Mouse (Mus musculus) lung, postnatal 0 days (tissue): ENCODE measurements around the gene Hoxc6. TPM values are rescaled to one million over a fixed set of nuclear protein-coding genes. Genes with fewer than 3 reads are reported as not detected.

ENCODE experiments used
- ATAC-seq: fragments of 200-750 bp; cut with Nextera tagmentation; 2 replicates; pipeline ENCODE4 v1.8.0; 2017; ENCODE audit warnings: moderate library complexity
- DNase-seq: peaks from one replicate; pipeline ENCODE4 v3.0.0-alpha.2; 2016; ENCODE audit warnings: low spot score
- H3K27ac ChIP-seq: fragments of 300-500 bp; sonication (generic); 2 replicates; pipeline ENCODE4 v1.5.1; 2014; ENCODE audit warnings: antibody characterized with exemption, mild to moderate bottlenecking, low read length, mixed read lengths
- H3K27me3 ChIP-seq: fragments of 300-500 bp; sonication (generic); replicated peaks from 2 replicates; pipeline ENCODE4 v1.6.1; 2014; ENCODE audit warnings: low read length, mixed read lengths; ENCODE audit not compliant: insufficient read depth
- H3K36me3 ChIP-seq: fragments of 300-500 bp; sonication (generic); 2 replicates; pipeline ENCODE4 v1.6.1; 2014; ENCODE audit warnings: low read length, mixed read lengths; ENCODE audit not compliant: insufficient read depth
- H3K4me1 ChIP-seq: fragments of 300-500 bp; sonication (generic); 2 replicates; pipeline ENCODE4 v1.6.1; 2014; ENCODE audit warnings: antibody characterized with exemption, low read depth, low read length, mixed read lengths; ENCODE audit not compliant: insufficient read depth
- H3K4me2 ChIP-seq: fragments of 300-500 bp; sonication (generic); replicated peaks from 2 replicates; pipeline ENCODE4 v1.6.1; 2014; ENCODE audit warnings: low read depth, mild to moderate bottlenecking, low read length, moderate library complexity, mixed read lengths
- H3K4me3 ChIP-seq: fragments of 300-500 bp; sonication (generic); 2 replicates; pipeline ENCODE4 v1.5.1; 2014; ENCODE audit warnings: low read depth, low read length
- H3K9ac ChIP-seq: fragments of 300-500 bp; sonication (generic); replicated peaks from 2 replicates; pipeline ENCODE4 v1.6.1; 2014; ENCODE audit warnings: low read depth, mild to moderate bottlenecking
- H3K9me3 ChIP-seq: fragments of 300-500 bp; sonication (generic); 2 replicates; pipeline ENCODE4 v1.6.1; 2016; ENCODE audit warnings: low read length, mixed read lengths
- CTCF ChIP-seq: IDR thresholded peaks from 2 replicates; pipeline ENCODE4 v1.5.1; 2016; ENCODE audit warnings: antibody characterized with exemption, mild to moderate bottlenecking
- EP300 ChIP-seq: IDR thresholded peaks from 2 replicates; pipeline ENCODE4 v1.6.1; 2016; ENCODE audit warnings: antibody characterized with exemption, mild to moderate bottlenecking, control low read depth
- WGBS: fragments of 180-500 bp; shearing (Covaris S2); extraction: QIAGEN DNeasy Blood & Tissue Kit; methylation state at CpG from one replicate; pipeline ENCODE4 v1.1.7; 2014; 5-methylcytosine and 5-hydroxymethylcytosine counted together
- polyA plus RNA-seq: library from polyadenylated mRNA; unstranded; fragments of >200 nt; fragmentation: Nextera tagmentation; extraction: Ambion mirVana; gene quantifications from 2 replicates; pipeline ENCODE4 v1.2.1, GENCODE M21; 2015

Gene Hoxc6
- polyA plus RNA-seq, 1 experiment from 2014 or later, result not detected

- DNase-seq, result no peak
Observed at GRCm38 (mm10) chr15:102975688-102976111, 22.4 kb upstream of the Hoxc6 start.

GRCm38 (mm10) chr15:102976171-102976570, 21.9 kb upstream of the Hoxc6 start, which contains the start of gene Hoxc9:
Hoxc9 (plus strand) TSS chr15:102976439.
- no peak for DNase-seq
- no peak within 1 kb of the TSS for H3K9ac ChIP-seq
- no peak within 1 kb of the TSS for H3K27ac ChIP-seq
- H3K4me2 ChIP-seq, result peak within 1 kb of the TSS; percentile 49
- H3K27me3 ChIP-seq, result peaks cover 81% of the 10 kb centered on the region
- 2% methylated on average over 16 of the region's 20 CpGs for WGBS
- TF ChIP-seq CTCF (no peak), EP300 (no peak)
- H3K4me3 ChIP-seq, result peak within 1 kb of the TSS; percentile 35
- no peaks in the 10 kb centered on the region for H3K9me3 ChIP-seq
- H3K4me1 ChIP-seq, result no peaks in the 10 kb centered on the region
- ATAC-seq, result no peak
- H3K36me3 ChIP-seq, result no peaks in the 10 kb centered on the region

More at GRCm38 (mm10) chr15:102975688-102976111, 22.4 kb upstream of the Hoxc6 start:
- Histone ChIP-seq H3K4me2 (no peak overlapping the region), H3K27me3 (peaks cover 81% of the 10 kb centered on the region), H3K9ac (no peak overlapping the region), H3K27ac (no peak overlapping the region), H3K4me3 (no peak overlapping the region), H3K4me1 (no peaks in the 10 kb centered on the region), H3K9me3 (no peaks in the 10 kb centered on the region), H3K36me3 (no peaks in the 10 kb centered on the region)
- WGBS, result 1% methylated on average over 21 of the region's 21 CpGs
- no peak for ATAC-seq
- TF ChIP-seq CTCF (no peak), EP300 (no peak)

DNA sequence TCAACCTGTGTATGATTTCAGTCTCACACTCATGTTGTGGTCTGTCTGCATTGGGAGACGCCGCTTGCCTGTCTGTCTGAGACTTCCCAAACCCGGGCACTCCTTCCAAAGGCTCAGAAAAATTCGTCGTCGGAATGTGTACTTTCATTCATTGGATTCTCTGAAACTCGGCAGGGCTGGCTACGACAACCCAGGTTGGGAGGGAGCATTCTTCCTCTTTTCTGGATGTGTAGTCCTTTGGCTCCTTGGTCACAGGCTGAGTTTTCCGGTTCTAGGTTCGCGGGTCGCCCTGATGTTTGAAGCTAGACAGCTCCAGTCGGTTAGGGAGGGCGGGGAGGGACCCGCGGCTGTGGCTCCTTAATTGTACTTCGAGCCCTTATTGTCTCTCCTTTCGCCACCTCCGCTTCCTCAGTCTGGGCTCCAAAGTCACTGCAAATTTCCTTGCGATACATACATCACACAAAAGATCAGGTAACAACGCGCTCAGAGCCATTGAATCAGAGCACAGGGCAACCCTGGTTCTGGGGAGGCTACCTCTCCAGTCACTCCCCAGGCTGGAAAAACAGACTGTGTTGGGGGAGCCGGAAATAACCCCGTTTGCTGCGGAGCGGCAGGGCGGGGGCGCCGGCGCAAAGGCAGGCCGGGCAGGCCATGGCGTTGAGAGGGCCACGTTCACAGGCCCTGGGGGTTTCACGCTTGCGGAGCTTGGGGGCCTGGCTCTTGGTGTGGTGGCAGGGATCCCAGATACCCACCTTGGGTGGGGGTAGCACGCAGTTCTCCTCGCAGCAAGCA, 21.2 kb upstream of the Hoxc6 start:
- no peak for TF ChIP-seq CTCF
- TF ChIP-seq EP300, result no peak
- H3K4me1 ChIP-seq, result no peaks in the 10 kb centered on the region
- H3K4me3 ChIP-seq, result peak overlapping the region; percentile 35
- H3K27ac ChIP-seq, result no peak overlapping the region
- DNase-seq (no peak), ATAC-seq (no peak)
- H3K27me3 ChIP-seq, result peaks cover 86% of the 10 kb centered on the region
- no peaks in the 10 kb centered on the region for H3K9me3 ChIP-seq
- WGBS, result 2% methylated on average over 37 of the region's 37 CpGs
- no peak overlapping the region for H3K9ac ChIP-seq
- H3K4me2 ChIP-seq, result peak overlapping the region; percentile 49
- no peaks in the 10 kb centered on the region for H3K36me3 ChIP-seq

DNA sequence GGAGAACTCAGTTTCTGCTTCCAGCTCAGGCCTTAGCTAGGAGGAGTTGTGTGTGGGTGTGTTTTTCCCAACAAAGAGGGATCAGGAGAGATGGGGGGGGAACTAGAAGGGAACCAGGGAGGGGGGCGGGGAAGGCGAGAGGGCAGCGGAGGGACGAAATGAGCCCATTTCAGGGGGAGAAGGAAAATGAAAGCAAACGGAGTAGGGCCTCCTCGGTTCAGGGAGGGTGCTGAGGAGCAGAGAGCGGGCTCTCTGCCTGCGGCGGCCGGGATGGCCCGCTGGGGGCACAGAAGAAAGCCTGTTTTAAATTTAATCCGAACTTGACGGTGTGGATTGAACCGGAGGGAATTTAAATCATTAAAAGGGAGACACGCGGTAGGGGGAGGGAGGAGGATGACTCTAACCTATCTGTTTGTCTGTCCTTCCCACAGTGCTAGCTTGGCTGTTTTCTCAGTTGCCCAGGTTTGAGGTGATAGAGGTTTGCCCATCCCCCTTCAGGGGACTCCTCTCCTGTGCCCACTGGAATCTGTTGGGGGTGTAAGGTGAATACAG, 20.6 kb upstream of the Hoxc6 start:
- Histone ChIP-seq H3K9ac (no peak overlapping the region), H3K9me3 (no peaks in the 10 kb centered on the region), H3K4me1 (no peaks in the 10 kb centered on the region), H3K36me3 (no peaks in the 10 kb centered on the region), H3K27me3 (peaks cover 87% of the 10 kb centered on the region), H3K4me2 (peak overlapping the region; percentile 49), H3K4me3 (peak overlapping the region; percentile 35), H3K27ac (no peak overlapping the region)
- TF ChIP-seq EP300 (no peak), CTCF (no peak)
- 2% methylated on average over 13 of the region's 16 CpGs for WGBS
- ATAC-seq, result no peak
- DNase-seq, result no peak

DNA sequence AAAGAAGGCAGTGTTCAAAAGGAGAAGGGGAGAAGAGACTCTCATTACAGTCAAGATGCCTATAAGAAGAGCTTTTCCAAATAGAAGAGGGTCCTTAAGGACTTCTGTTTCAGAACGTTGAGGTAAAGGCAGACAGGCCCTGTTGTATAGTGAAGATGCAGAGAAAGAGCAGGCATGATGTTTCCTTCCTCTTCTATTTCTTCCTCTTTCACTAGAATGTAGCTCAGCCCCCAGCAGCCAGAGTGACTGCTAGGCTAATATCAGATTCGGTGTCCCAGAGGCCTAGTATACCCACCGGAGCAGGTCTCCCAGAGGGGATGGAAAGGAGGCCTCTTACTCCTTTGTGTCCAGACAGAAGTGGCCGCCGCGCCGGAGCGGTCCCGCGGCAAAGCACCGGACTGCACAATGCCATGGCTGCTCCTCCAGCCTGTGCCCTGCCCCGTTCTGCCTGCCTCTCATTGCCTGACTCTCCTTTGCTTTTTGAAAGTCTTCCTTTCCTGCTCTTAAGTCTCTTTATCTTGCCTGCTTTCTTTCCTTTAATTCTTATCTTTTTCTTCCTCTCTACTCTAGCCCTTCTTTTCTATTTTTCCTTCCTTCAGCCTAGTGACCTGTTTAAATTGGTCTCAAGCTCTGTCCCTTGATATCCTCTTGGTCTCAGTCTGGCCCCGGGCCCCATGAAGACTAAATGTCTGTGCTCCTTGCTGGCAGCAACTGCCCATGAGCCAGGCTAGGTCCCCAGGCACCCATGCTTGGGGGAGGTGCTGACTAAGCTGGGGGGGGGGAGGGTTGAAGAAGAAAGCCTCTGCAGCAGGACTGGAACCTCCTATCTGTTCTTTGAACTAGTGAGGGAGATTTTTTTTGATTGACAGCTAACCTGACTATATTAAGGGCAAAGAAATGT, 19.2 kb upstream of the Hoxc6 start:
- Histone ChIP-seq H3K4me1 (no peaks in the 10 kb centered on the region), H3K4me2 (no peak overlapping the region), H3K9me3 (no peaks in the 10 kb centered on the region), H3K4me3 (no peak overlapping the region), H3K27ac (no peak overlapping the region), H3K9ac (no peak overlapping the region), H3K36me3 (no peaks in the 10 kb centered on the region), H3K27me3 (peaks cover 86% of the 10 kb centered on the region)
- TF ChIP-seq CTCF (no peak), EP300 (no peak)
- DNase-seq, result no peak
- 7% methylated on average over 13 of the region's 13 CpGs for WGBS
- ATAC-seq, result no peak

DNA sequence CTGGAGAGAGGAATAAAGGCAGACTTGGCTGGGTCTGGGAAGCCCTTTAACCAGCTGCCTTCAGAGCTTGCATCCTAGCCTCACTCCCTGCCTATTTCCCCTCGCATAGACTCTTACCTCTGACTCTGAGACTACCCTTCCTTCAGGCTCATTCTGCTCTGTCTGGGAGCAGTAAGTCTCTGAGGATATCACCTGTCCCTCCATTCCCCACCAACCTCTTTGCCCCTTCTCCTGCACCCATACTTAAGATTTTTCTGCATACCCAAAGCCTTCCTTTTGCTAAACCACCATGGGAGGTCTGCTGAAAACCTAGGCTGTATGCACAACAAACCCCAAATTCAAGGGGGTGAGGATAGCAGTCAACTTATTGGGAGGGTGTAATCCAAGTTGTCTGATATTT, 18.1 kb upstream of the Hoxc6 start:
- ATAC-seq (no peak), DNase-seq (no peak)
- Histone ChIP-seq H3K9me3 (no peaks in the 10 kb centered on the region), H3K9ac (no peak overlapping the region), H3K4me1 (no peaks in the 10 kb centered on the region), H3K4me2 (no peak overlapping the region), H3K36me3 (no peaks in the 10 kb centered on the region), H3K27ac (no peak overlapping the region), H3K4me3 (no peak overlapping the region), H3K27me3 (peaks cover 89% of the 10 kb centered on the region)
- WGBS, result 0% methylated on average over 1 of the region's 1 CpGs
- TF ChIP-seq EP300 (no peak), CTCF (no peak)
